Mouse (Mus musculus) myocyte (in vitro differentiated cells): Measurements from ENCODE around the gene Morn5.

Experiments used
- CEBPB ChIP-seq: IDR thresholded peaks from 2 replicates; pipeline ENCODE4 v1.6.1; 2011; ENCODE audit warnings: mild to moderate bottlenecking, moderate library complexity; ENCODE audit not compliant: poor library complexity, insufficient read depth, severe bottlenecking
- MAX ChIP-seq: IDR thresholded peaks from one replicate; pipeline ENCODE4 v1.6.1; 2011; ENCODE audit warnings: low read depth, mild to moderate bottlenecking, control low read depth
- MYOD1 ChIP-seq, 3 experiments: IDR thresholded peaks; one replicate each; pipeline ENCODE4 v1.6.1; 2011; ENCODE audit warnings: control low read depth in 2 of 3, low read depth in 2 of 3, mild to moderate bottlenecking in 2 of 3, moderate library complexity in 1 of 3; ENCODE audit not compliant: insufficient read length in 2 of 3, control insufficient read depth in 1 of 3
- MYOG ChIP-seq, 3 experiments: IDR thresholded peaks; one replicate each; pipeline ENCODE4 v1.6.1; 2011; ENCODE audit warnings: control low read depth in 2 of 3, low read depth in 2 of 3, mild to moderate bottlenecking in 2 of 3; ENCODE audit not compliant: insufficient read length in 2 of 3, control insufficient read depth in 1 of 3, insufficient read depth in 1 of 3
- POLR2A ChIP-seq: IDR thresholded peaks from one replicate; pipeline ENCODE4 v1.6.1; 2011; ENCODE audit warnings: low read depth, mild to moderate bottlenecking, control low read depth, moderate library complexity; ENCODE audit not compliant: insufficient read length
- REST ChIP-seq: IDR thresholded peaks from one replicate; pipeline ENCODE4 v1.6.1; 2011; ENCODE audit warnings: mild to moderate bottlenecking, control low read depth, moderate library complexity; ENCODE audit not compliant: insufficient read depth, insufficient read length
- SRF ChIP-seq: IDR thresholded peaks from one replicate; pipeline ENCODE4 v1.6.1; 2011; ENCODE audit warnings: low read depth; ENCODE audit not compliant: control insufficient read depth, insufficient read length
- TCF12 ChIP-seq: IDR thresholded peaks from one replicate; pipeline ENCODE4 v1.6.1; 2011; ENCODE audit warnings: mild to moderate bottlenecking, control low read depth; ENCODE audit not compliant: poor library complexity, insufficient read depth, severe bottlenecking
- TCF3 ChIP-seq: IDR thresholded peaks from one replicate; pipeline ENCODE4 v1.6.1; 2011; ENCODE audit warnings: low read depth, control low read depth; ENCODE audit not compliant: insufficient read length
- USF1 ChIP-seq: IDR thresholded peaks from one replicate; pipeline ENCODE4 v1.6.1; 2011; ENCODE audit warnings: low read depth, mild to moderate bottlenecking, control low read depth, moderate library complexity

- TF ChIP-seq POLR2A (no peak), CEBPB (no peak), TCF12 (no peak), MYOD1 (IDR thresholded peaks at IDR 0.05; ENCODE audit: control insufficient read depth in 1 of 3, insufficient read length in 2 of 3, low read depth in 2 of 3) (no peak), USF1 (no peak), MAX (no peak), MYOG (IDR thresholded peaks at IDR 0.05; ENCODE audit: control insufficient read depth in 1 of 3, insufficient read depth in 1 of 3, insufficient read length in 2 of 3, low read depth in 2 of 3) (no peak), SRF (no peak), TCF3 (no peak), REST (no peak)
Measured at GRCm38 (mm10) chr2:36101866-36102558, 52.8 kb downstream of the Morn5 start.
